Mouse (Mus musculus) hindbrain, embryonic 10.5 days (tissue): Measurements from ENCODE around the gene Dnajb12. TPM values are rescaled to one million over a fixed set of nuclear protein-coding genes. Genes with fewer than 3 reads are reported as not detected.

Experiments used
- DNase-seq: peaks from one replicate; pipeline ENCODE4 v3.0.0-alpha.2; 2017; ENCODE audit warnings: low spot score
- H3K27ac ChIP-seq: fragments of 300-500 bp; sonication (generic); 2 replicates; pipeline ENCODE4 v1.5.1; 2016; ENCODE audit warnings: mild to moderate bottlenecking, moderate library complexity
- H3K27me3 ChIP-seq: fragments of 300-500 bp; sonication (generic); 2 replicates; pipeline ENCODE4 v1.6.1; 2016; ENCODE audit warnings: mild to moderate bottlenecking; ENCODE audit not compliant: poor library complexity, insufficient read depth, severe bottlenecking
- H3K36me3 ChIP-seq: fragments of 300-500 bp; sonication (generic); 2 replicates; pipeline ENCODE4 v1.6.1; 2016; ENCODE audit warnings: mild to moderate bottlenecking, moderate library complexity
- H3K4me1 ChIP-seq: fragments of 300-500 bp; sonication (generic); replicated peaks from 2 replicates; pipeline ENCODE4 v1.6.1; 2016; ENCODE audit warnings: mild to moderate bottlenecking
- H3K4me3 ChIP-seq: fragments of 300-500 bp; sonication (generic); 2 replicates; pipeline ENCODE4 v1.5.1; 2016; ENCODE audit warnings: mild to moderate bottlenecking, moderate library complexity
- H3K9me3 ChIP-seq: fragments of 300-500 bp; sonication (generic); 2 replicates; pipeline ENCODE4 v1.6.1; 2016; ENCODE audit warnings: mild to moderate bottlenecking, moderate library complexity
- WGBS: fragments of 180-500 bp; shearing (Covaris S2); methylation state at CpG from one replicate; pipeline ENCODE4 v1.1.7; 2016; 5-methylcytosine and 5-hydroxymethylcytosine counted together
- polyA plus RNA-seq: library from polyadenylated mRNA; unstranded; fragments of >200 nt; fragmentation: Nextera tagmentation; extraction: Ambion mirVana; gene quantifications from 2 replicates; pipeline ENCODE4 v1.2.1, GENCODE M21; 2016

Gene Dnajb12
- polyA plus RNA-seq, 1 experiment from 2014 or later: 31.5 TPM

DNA sequence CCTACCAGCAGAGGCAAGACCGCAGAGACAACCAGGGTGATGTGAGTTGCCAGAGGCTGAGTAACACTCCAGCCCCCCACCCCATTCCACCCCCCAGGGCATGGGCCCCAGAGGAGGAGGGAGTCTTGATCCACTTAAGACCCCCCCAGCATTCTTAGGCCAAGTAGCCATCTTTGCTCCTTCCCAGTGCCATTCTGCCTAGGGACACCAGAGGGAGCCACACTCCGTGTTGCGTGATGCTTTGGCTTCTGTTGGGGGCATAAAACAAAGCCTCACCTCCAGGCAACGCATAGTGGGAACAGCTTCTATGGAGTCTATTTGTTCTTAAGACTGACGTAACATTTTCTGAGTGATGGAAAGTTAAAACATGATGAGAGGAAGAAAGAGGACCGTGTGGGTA lies 13.6 kb downstream of the Dnajb12 start:
- peak overlapping the region; percentile 76 for H3K27ac ChIP-seq
- no peaks in the 10 kb centered on the region for H3K27me3 ChIP-seq
- WGBS: 53% methylated on average over 6 of the region's 6 CpGs
- DNase-seq: peak; percentile 73
- no peak overlapping the region for H3K4me3 ChIP-seq
- H3K4me1 ChIP-seq: peaks cover 51% of the 10 kb centered on the region
- peaks cover 85% of the 10 kb centered on the region for H3K36me3 ChIP-seq
- H3K9me3 ChIP-seq: no peaks in the 10 kb centered on the region

DNA sequence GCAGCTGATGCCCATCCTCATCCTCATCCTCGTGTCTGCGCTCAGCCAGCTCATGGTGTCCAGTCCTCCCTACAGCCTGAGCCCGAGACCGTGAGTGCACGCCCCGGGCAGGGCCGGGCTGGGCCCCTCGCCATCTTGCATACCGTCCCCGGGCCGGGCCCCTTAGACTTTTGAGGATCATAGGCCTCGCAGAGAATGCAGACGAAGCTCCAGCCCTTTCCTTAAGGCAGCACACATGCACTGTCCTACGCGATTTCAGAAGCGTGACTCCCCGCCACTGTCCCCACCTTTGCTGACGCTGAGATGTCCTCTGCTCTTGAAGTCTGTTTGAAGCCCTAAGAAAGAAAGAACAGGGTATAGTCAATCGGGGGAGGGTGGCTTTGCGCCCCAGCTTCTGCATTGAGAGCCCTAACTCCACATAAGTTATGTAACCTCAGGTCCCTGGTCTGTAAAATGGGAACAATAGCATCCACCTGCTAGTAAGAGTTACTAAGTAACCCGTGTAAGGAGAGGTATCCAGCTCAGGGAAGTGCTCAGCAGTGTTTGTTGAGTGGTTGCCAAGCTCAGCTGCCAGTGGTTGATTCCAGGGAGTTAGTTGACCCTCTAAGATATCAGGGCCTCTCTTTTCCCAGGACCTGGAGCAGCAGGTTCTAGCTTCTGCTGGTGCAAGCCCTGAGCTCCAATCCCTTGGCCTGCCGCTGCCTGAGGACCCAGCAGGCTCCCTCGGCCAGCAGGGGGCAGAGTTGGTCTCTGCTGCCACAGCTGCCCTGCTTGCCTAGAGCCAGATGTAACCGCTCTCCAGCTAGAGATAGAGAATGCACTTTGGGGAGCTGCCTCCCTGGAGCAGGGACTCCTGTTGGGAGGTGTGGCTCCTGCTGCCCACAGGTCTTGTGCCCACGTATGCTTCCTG lies 15.2 kb downstream of the Dnajb12 start:
- H3K36me3 ChIP-seq: peaks cover 85% of the 10 kb centered on the region
- no peak overlapping the region for H3K4me3 ChIP-seq
- DNase-seq: peak; percentile 87
- H3K27ac ChIP-seq: peak overlapping the region; percentile 76
- no peaks in the 10 kb centered on the region for H3K9me3 ChIP-seq
- WGBS: 82% methylated on average over 25 of the region's 25 CpGs
- H3K27me3 ChIP-seq: no peaks in the 10 kb centered on the region
- peaks cover 64% of the 10 kb centered on the region for H3K4me1 ChIP-seq

- no peak overlapping the region for H3K4me3 ChIP-seq
- WGBS: 95% methylated on average over 17 of the region's 17 CpGs
- peaks cover 67% of the 10 kb centered on the region for H3K4me1 ChIP-seq
- peak overlapping the region; percentile 95 for H3K27ac ChIP-seq
- H3K9me3 ChIP-seq: no peaks in the 10 kb centered on the region
- peaks cover 75% of the 10 kb centered on the region for H3K36me3 ChIP-seq
- DNase-seq: no peak
- no peaks in the 10 kb centered on the region for H3K27me3 ChIP-seq
These were observed 16.3 kb downstream of the Dnajb12 start for GRCm38 (mm10) chr10:59895460-59896186.

DNA sequence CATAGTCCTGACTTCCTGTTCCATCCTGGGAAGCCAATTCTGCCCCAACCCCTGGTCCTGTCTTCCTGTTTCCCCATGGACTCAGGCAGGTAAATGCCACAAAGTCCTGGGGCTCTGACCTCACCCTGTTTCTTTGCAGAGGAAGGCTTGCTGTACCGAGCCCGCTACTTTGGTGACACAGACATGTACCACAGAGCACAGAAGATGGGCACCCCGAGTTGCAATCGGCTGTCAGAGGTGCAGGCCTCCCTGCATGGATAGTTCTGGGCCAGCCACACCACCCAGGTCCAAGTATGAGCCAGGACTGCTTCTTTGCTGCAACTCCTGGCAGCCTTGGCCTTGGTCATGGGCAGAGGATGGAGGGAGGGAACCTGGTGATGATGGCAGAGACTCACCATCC lies 16.9 kb downstream of the Dnajb12 start:
- Histone ChIP-seq H3K4me1 (peaks cover 71% of the 10 kb centered on the region), H3K27me3 (no peaks in the 10 kb centered on the region), H3K4me3 (no peak overlapping the region), H3K27ac (peak overlapping the region; percentile 95), H3K36me3 (peaks cover 69% of the 10 kb centered on the region), H3K9me3 (no peaks in the 10 kb centered on the region)
- WGBS: 96% methylated on average over 4 of the region's 4 CpGs
- DNase-seq: no peak

- Histone ChIP-seq H3K36me3 (peaks cover 62% of the 10 kb centered on the region), H3K4me1 (peaks cover 78% of the 10 kb centered on the region), H3K9me3 (no peaks in the 10 kb centered on the region), H3K4me3 (peak overlapping the region; percentile 32), H3K27me3 (no peaks in the 10 kb centered on the region), H3K27ac (peak overlapping the region; percentile 95)
- no peak for DNase-seq
- 46% methylated on average over 3 of the region's 3 CpGs for WGBS
These were observed 17.6 kb downstream of the Dnajb12 start for GRCm38 (mm10) chr10:59896911-59897331.

- DNase-seq: peak; percentile 86
- Histone ChIP-seq H3K4me1 (peaks cover 84% of the 10 kb centered on the region), H3K36me3 (peaks cover 56% of the 10 kb centered on the region), H3K27me3 (no peaks in the 10 kb centered on the region), H3K27ac (peak overlapping the region; percentile 95), H3K9me3 (no peaks in the 10 kb centered on the region), H3K4me3 (peak overlapping the region; percentile 32)
- 19% methylated on average over 5 of the region's 5 CpGs for WGBS
These were observed 18.2 kb downstream of the Dnajb12 start for GRCm38 (mm10) chr10:59897511-59897910.

- peak overlapping the region; percentile 95 for H3K27ac ChIP-seq
- peaks cover 91% of the 10 kb centered on the region for H3K4me1 ChIP-seq
- DNase-seq: no peak
- peaks cover 48% of the 10 kb centered on the region for H3K36me3 ChIP-seq
- H3K9me3 ChIP-seq: no peaks in the 10 kb centered on the region
- no peaks in the 10 kb centered on the region for H3K27me3 ChIP-seq
- WGBS: 65% methylated on average over 9 of the region's 9 CpGs
- H3K4me3 ChIP-seq: peak overlapping the region; percentile 26
These were observed 18.9 kb downstream of the Dnajb12 start for GRCm38 (mm10) chr10:59898180-59898778.

GRCm38 (mm10) chr10:59898935-59899334 lies 19.6 kb downstream of the Dnajb12 start:
- Histone ChIP-seq H3K4me3 (peak overlapping the region; percentile 38), H3K36me3 (peaks cover 42% of the 10 kb centered on the region), H3K4me1 (peaks cover 97% of the 10 kb centered on the region), H3K27ac (peak overlapping the region; percentile 95), H3K9me3 (no peaks in the 10 kb centered on the region), H3K27me3 (no peaks in the 10 kb centered on the region)
- 39% methylated on average over 2 of the region's 2 CpGs for WGBS
- no peak for DNase-seq

GRCm38 (mm10) chr10:59899341-59900173 lies 20.2 kb downstream of the Dnajb12 start:
- Histone ChIP-seq H3K27me3 (no peaks in the 10 kb centered on the region), H3K4me1 (peaks cover 95% of the 10 kb centered on the region), H3K4me3 (peak overlapping the region; percentile 38), H3K27ac (peak overlapping the region; percentile 95), H3K36me3 (peaks cover 35% of the 10 kb centered on the region), H3K9me3 (no peaks in the 10 kb centered on the region)
- WGBS: 7% methylated on average over 21 of the region's 21 CpGs
- peak; percentile 91 for DNase-seq

- 40% methylated on average over 4 of the region's 4 CpGs for WGBS
- no peaks in the 10 kb centered on the region for H3K9me3 ChIP-seq
- peak overlapping the region; percentile 95 for H3K27ac ChIP-seq
- peaks cover 89% of the 10 kb centered on the region for H3K4me1 ChIP-seq
- H3K27me3 ChIP-seq: no peaks in the 10 kb centered on the region
- no peak for DNase-seq
- peak overlapping the region; percentile 38 for H3K4me3 ChIP-seq
- peaks cover 30% of the 10 kb centered on the region for H3K36me3 ChIP-seq
These were observed 20.7 kb downstream of the Dnajb12 start for GRCm38 (mm10) chr10:59900174-59900435.

- WGBS: 45% methylated on average over 4 of the region's 4 CpGs
- H3K27me3 ChIP-seq: no peaks in the 10 kb centered on the region
- H3K9me3 ChIP-seq: no peaks in the 10 kb centered on the region
- peaks cover 81% of the 10 kb centered on the region for H3K4me1 ChIP-seq
- DNase-seq: no peak
- H3K27ac ChIP-seq: peak overlapping the region; percentile 95
- no peak overlapping the region for H3K4me3 ChIP-seq
- peaks cover 22% of the 10 kb centered on the region for H3K36me3 ChIP-seq
These were observed 21.6 kb downstream of the Dnajb12 start for GRCm38 (mm10) chr10:59900939-59901338.

DNA sequence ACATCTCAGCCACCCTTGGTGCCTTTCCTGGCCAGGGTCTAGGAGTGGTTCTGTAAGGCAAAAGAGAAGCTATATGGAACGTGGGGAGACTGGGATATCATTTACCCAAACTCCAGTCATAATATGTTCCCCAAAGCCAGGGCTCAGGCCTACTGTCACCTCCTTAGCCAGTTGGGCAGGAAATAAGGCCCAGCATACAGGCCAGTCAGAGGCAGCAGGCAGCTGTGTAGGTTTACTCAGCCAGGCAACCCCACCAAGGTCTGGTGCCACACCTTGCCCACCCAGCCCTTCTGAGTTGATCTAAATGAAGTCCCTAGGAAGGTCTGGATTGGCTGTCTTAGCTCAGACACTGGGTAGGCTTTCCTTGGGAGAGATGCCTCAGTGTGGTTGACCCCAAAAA lies 22.1 kb downstream of the Dnajb12 start:
- Histone ChIP-seq H3K4me1 (peaks cover 76% of the 10 kb centered on the region), H3K4me3 (no peak overlapping the region), H3K27ac (peak overlapping the region; percentile 95), H3K36me3 (peaks cover 16% of the 10 kb centered on the region), H3K27me3 (no peaks in the 10 kb centered on the region), H3K9me3 (no peaks in the 10 kb centered on the region)
- DNase-seq: no peak
- 91% methylated on average over 1 of the region's 1 CpGs for WGBS
